Mouse (Mus musculus) midbrain, embryonic 14.5 days (tissue): ENCODE data around the gene D430041D05Rik. TPM values are rescaled to one million over a fixed set of nuclear protein-coding genes. Genes with fewer than 3 reads are reported as not detected.

ENCODE experiments used
- ATAC-seq: fragments of 200-750 bp; cut with Nextera tagmentation; 2 replicates; pipeline ENCODE4 v1.8.0; 2017; ENCODE audit warnings: moderate number of reproducible peaks, moderate library complexity; ENCODE audit not compliant: low FRiP score, low TSS enrichment
- DNase-seq: peaks from one replicate; pipeline ENCODE4 v3.0.0-alpha.2; 2015
- H3K27ac ChIP-seq: fragments of 300-500 bp; sonication (generic); replicated peaks from 2 replicates; pipeline ENCODE4 v1.5.1; 2014; ENCODE audit warnings: mild to moderate bottlenecking, low read depth, low read length, moderate library complexity
- H3K27me3 ChIP-seq: fragments of 300-500 bp; sonication (generic); 2 replicates; pipeline ENCODE4 v1.6.1; 2014; ENCODE audit warnings: low read length, control low read depth, mixed read lengths; ENCODE audit not compliant: control insufficient read depth, insufficient read depth
- H3K36me3 ChIP-seq: fragments of 300-500 bp; sonication (generic); 2 replicates; pipeline ENCODE4 v1.6.1; 2014; ENCODE audit warnings: low read length, control low read depth; ENCODE audit not compliant: control insufficient read depth, insufficient read depth
- H3K4me1 ChIP-seq: fragments of 300-500 bp; sonication (generic); 2 replicates; pipeline ENCODE4 v1.6.1; 2014; ENCODE audit warnings: mild to moderate bottlenecking, antibody characterized with exemption, low read length, control low read depth; ENCODE audit not compliant: control insufficient read depth, insufficient read depth
- H3K4me2 ChIP-seq: fragments of 300-500 bp; sonication (generic); 2 replicates; pipeline ENCODE4 v1.6.1; 2014; ENCODE audit warnings: mild to moderate bottlenecking, low read length, moderate library complexity
- H3K4me3 ChIP-seq: fragments of 300-500 bp; sonication (generic); replicated peaks from 2 replicates; pipeline ENCODE4 v1.5.1; 2014; ENCODE audit warnings: low read depth, low read length
- H3K9ac ChIP-seq: fragments of 300-500 bp; sonication (generic); replicated peaks from 2 replicates; pipeline ENCODE4 v1.6.1; 2014; ENCODE audit warnings: mild to moderate bottlenecking, low read length, moderate library complexity
- H3K9me3 ChIP-seq: fragments of 300-500 bp; sonication (generic); 2 replicates; pipeline ENCODE4 v1.6.1; 2016; ENCODE audit warnings: low read length, control low read depth, mixed read lengths; ENCODE audit not compliant: control insufficient read depth
- WGBS: fragments of 180-500 bp; shearing (Covaris S2); extraction: QIAGEN DNeasy Blood & Tissue Kit; methylation state at CpG from one replicate; pipeline ENCODE4 v1.1.7; 2014; 5-methylcytosine and 5-hydroxymethylcytosine counted together
- polyA plus RNA-seq: library from polyadenylated mRNA; unstranded; fragments of >200 nt; fragmentation: Nextera tagmentation; extraction: Ambion mirVana; gene quantifications from 2 replicates; pipeline ENCODE4 v1.2.1, GENCODE M21; 2014

D430041D05Rik gene
- polyA plus RNA-seq, 1 experiment from 2014 or later: 12.0 TPM

GRCm38 (mm10) chr2:104147910-104148561 lies 262.8 kb downstream of the D430041D05Rik start:
- Histone ChIP-seq H3K4me1 (no peaks in the 10 kb centered on the region), H3K27me3 (no peaks in the 10 kb centered on the region), H3K4me3 (no peak overlapping the region), H3K9me3 (no peaks in the 10 kb centered on the region), H3K9ac (no peak overlapping the region), H3K36me3 (peaks cover 14% of the 10 kb centered on the region), H3K4me2 (no peak overlapping the region), H3K27ac (no peak overlapping the region)
- WGBS: 56% methylated on average over 4 of the region's 4 CpGs
- ATAC-seq (no peak), DNase-seq (no peak)

- DNase-seq: no peak
These were observed 264.8 kb downstream of the D430041D05Rik start for GRCm38 (mm10) chr2:104145983-104146382.

GRCm38 (mm10) chr2:104144004-104144403 lies 266.8 kb downstream of the D430041D05Rik start:
- Histone ChIP-seq H3K4me3 (no peak overlapping the region), H3K4me1 (no peaks in the 10 kb centered on the region), H3K9me3 (no peaks in the 10 kb centered on the region), H3K27me3 (no peaks in the 10 kb centered on the region), H3K9ac (no peak overlapping the region), H3K4me2 (no peak overlapping the region), H3K36me3 (no peaks in the 10 kb centered on the region), H3K27ac (no peak overlapping the region)
- ATAC-seq (no peak), DNase-seq (no peak)
- WGBS: 90% methylated on average over 12 of the region's 12 CpGs

More at GRCm38 (mm10) chr2:104145983-104146382, 264.8 kb downstream of the D430041D05Rik start:
- H3K4me3 ChIP-seq: no peak overlapping the region
- no peak overlapping the region for H3K27ac ChIP-seq
- H3K9ac ChIP-seq: no peak overlapping the region
- H3K36me3 ChIP-seq: no peaks in the 10 kb centered on the region
- no peak for ATAC-seq
- H3K9me3 ChIP-seq: no peaks in the 10 kb centered on the region
- H3K4me2 ChIP-seq: no peak overlapping the region
- 84% methylated on average over 1 of the region's 1 CpGs for WGBS
- H3K27me3 ChIP-seq: no peaks in the 10 kb centered on the region
- no peaks in the 10 kb centered on the region for H3K4me1 ChIP-seq

GRCm38 (mm10) chr2:104142140-104142539 lies 268.7 kb downstream of the D430041D05Rik start:
- Histone ChIP-seq H3K4me1 (no peaks in the 10 kb centered on the region), H3K9ac (no peak overlapping the region), H3K9me3 (no peaks in the 10 kb centered on the region), H3K4me3 (no peak overlapping the region), H3K27me3 (no peaks in the 10 kb centered on the region), H3K4me2 (no peak overlapping the region), H3K27ac (no peak overlapping the region), H3K36me3 (no peaks in the 10 kb centered on the region)
- ATAC-seq (no peak), DNase-seq (no peak)
- 90% methylated on average over 8 of the region's 8 CpGs for WGBS

- no peaks in the 10 kb centered on the region for H3K9me3 ChIP-seq
- ATAC-seq (no peak), DNase-seq (no peak)
- no peaks in the 10 kb centered on the region for H3K27me3 ChIP-seq
- no peaks in the 10 kb centered on the region for H3K36me3 ChIP-seq
- H3K27ac ChIP-seq: no peak overlapping the region
- WGBS: 78% methylated on average over 2 of the region's 2 CpGs
- H3K4me1 ChIP-seq: no peaks in the 10 kb centered on the region
- H3K4me3 ChIP-seq: no peak overlapping the region
- H3K4me2 ChIP-seq: no peak overlapping the region
- H3K9ac ChIP-seq: no peak overlapping the region
These were observed 274.9 kb downstream of the D430041D05Rik start for GRCm38 (mm10) chr2:104135920-104136319.

- Histone ChIP-seq H3K4me1 (no peaks in the 10 kb centered on the region), H3K4me2 (no peak overlapping the region), H3K9ac (no peak overlapping the region), H3K27ac (no peak overlapping the region), H3K36me3 (no peaks in the 10 kb centered on the region), H3K9me3 (no peaks in the 10 kb centered on the region), H3K27me3 (no peaks in the 10 kb centered on the region), H3K4me3 (no peak overlapping the region)
- DNase-seq (peak; percentile 93), ATAC-seq (peak; percentile 72)
- WGBS: 49% methylated on average over 8 of the region's 8 CpGs
These were observed 276.4 kb downstream of the D430041D05Rik start for GRCm38 (mm10) chr2:104134150-104135056.

- Histone ChIP-seq H3K4me1 (no peaks in the 10 kb centered on the region), H3K27me3 (no peaks in the 10 kb centered on the region), H3K4me3 (no peak overlapping the region), H3K9ac (no peak overlapping the region), H3K9me3 (no peaks in the 10 kb centered on the region), H3K36me3 (no peaks in the 10 kb centered on the region), H3K4me2 (no peak overlapping the region), H3K27ac (no peak overlapping the region)
- ATAC-seq: no peak
- 51% methylated on average over 11 of the region's 12 CpGs for WGBS
- no peak for DNase-seq
These were observed 277.6 kb downstream of the D430041D05Rik start for GRCm38 (mm10) chr2:104133042-104133810.

GRCm38 (mm10) chr2:104132266-104132859 lies 278.4 kb downstream of the D430041D05Rik start:
- Histone ChIP-seq H3K27me3 (no peaks in the 10 kb centered on the region), H3K9me3 (no peaks in the 10 kb centered on the region), H3K4me2 (no peak overlapping the region), H3K27ac (no peak overlapping the region), H3K4me1 (no peaks in the 10 kb centered on the region), H3K9ac (no peak overlapping the region), H3K4me3 (no peak overlapping the region), H3K36me3 (no peaks in the 10 kb centered on the region)
- DNase-seq (no peak), ATAC-seq (no peak)
- WGBS: 79% methylated on average over 7 of the region's 7 CpGs
